Mouse (Mus musculus) c-Kit-positive CD71-positive TER-119-negative erythroid progenitor cells, embryonic 14.5 days (primary cell): ENCODE measurements around the gene Gm16503.
"Not testable (repeated sequence)": the region's sequence is repeated elsewhere in the genome, so short reads cannot be mapped to it uniquely, and the experiment has no call there.

Source experiments
- DNase-seq: peaks from one replicate; pipeline ENCODE4 v3.0.0-alpha.2; 2013; ENCODE audit warnings: low read depth

Gm16503 gene

DNA sequence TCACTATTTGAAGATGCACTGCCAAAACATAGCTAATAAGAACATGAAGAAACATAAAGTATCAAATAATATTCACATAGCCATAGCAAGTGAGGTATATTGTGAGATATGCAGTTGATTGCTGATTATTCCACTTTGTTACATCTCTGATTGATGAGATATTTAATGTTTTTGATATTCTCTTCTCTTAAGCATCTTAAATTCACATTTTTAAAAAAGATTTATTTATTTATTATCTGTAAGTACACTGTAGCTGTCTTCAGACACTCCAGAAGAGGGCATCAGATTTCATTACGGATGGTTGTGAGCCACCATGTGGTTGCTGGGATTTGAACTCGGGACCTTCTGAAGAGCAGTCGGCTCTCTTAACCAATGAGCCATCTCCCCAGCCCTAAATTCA lies at the start of gene Gm16503:
Gene Gm16503, plus strand, starts transcription at position 301 of the 400 bp plus-strand sequence.
- not testable (repeated sequence) for DNase-seq

DNA sequence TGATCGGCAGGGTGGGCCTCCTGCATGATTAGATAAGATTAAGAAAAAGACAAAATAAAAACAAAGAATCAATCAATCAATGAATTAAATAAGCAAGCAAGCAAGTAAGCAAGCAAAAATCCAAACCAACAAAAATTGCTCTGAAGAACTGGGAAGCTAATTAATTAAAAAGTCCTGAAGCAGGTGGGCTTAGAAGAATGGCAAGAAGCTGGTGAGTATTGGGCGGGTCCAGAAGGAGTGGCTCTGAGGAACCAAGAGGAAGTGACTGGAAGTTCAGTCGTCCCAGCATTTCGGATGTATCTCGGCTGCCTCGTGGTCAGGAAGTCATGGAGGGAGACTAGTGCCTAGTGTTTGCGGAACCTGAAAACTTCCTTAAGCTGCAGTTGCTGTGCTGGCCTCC lies 47.9 kb upstream of the Gm16503 start, which contains the start of gene Zfp982:
Gene Zfp982, plus strand, starts transcription at position 301 of the 400 bp plus-strand sequence.
- DNase-seq = not testable (repeated sequence)

DNA sequence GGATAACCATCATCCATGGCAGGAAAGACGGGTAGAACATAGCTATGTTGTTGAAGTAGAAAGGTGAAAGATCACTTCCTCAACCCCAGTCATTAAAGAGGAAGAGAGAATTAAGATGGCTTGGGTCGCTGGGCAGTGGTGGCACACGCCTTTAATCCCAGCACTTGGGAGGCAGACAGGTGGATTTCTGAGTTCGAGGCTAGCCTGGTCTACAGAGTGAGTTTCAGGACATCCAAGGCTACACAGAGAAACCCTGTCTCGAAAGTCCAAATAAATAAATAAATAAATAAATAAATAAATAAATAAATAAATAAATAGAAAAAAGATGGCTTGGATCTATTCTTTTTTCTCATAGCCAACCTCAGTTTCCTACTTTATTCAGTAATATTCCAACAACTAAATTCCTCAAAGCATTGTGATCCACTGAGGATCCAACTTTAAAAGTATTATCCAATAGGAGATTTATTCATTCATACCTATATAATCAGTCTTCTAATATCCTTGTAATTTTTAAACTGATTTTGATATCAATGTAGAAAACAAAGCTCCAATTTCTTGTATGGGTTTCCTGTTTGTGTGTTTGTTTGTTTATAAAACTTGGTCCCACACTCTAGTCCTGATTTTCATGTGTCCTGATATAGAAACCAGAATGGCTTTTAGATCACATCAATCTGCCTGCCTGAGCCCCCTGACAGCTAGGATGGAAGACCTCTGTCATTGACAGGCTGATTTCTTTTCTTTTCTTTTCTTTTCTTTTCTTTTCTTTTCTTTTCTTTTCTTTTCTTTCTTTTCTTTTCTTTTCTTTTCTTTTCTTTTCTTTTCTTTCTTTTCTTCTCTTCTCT lies 41.0 kb upstream of the Gm16503 start:
- DNase-seq = not testable (repeated sequence)

DNA sequence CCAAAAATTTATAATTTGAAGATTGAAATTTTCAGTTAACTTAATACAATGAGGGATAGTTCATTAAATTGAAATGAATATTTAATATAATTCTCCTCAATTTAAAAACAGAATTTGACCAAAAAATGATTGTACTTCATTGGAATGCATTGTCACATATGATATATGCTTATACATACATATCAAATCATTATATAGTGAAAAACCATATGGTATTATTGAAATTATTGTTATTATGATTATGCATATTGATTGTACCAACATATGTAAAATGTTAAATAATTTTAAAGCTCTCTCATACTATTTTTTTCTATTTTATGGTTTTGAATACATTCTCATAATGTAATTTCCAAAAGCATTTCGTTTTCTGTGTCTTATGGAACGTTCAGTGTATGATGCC lies 30.8 kb upstream of the Gm16503 start:
- no peak for DNase-seq

DNA sequence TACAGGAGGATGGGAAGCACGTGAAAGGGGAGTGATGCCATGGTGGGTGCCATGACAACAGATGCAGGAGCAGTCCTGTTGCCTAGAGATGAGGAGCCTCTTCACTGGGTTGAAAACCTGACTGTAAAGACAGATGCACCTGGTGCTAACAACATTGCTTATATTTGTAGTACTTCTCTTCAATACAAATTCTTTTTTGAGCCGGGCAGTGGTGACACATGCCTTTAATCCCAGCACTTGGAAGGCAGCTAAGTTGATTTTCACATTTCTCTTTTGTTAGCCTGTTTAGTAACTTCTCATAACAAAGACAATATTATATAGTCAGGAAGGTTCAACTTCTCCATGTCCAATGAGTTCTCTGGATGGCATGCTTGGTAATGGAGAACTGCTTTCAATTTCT lies 21.0 kb upstream of the Gm16503 start:
- no peak for DNase-seq

DNA sequence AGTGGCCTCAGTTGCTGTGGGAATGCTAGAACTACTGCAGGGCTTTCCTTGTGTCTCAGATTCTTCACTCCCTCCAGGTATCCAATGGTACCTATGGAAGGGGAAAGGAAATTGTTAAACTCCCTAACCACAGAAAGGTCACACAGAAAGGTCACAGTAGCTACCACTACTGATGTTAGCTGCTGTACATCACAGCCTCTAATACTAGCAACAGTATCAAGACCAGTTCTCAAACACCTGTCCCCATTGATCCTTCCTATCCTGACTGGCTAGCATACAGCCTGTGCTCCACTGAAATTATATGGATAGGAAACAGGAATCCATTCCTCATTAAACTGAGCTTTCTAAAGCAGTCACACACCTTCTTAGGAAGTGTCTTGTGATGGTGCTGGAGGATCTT lies 19.9 kb upstream of the Gm16503 start:
- no peak for DNase-seq

DNA sequence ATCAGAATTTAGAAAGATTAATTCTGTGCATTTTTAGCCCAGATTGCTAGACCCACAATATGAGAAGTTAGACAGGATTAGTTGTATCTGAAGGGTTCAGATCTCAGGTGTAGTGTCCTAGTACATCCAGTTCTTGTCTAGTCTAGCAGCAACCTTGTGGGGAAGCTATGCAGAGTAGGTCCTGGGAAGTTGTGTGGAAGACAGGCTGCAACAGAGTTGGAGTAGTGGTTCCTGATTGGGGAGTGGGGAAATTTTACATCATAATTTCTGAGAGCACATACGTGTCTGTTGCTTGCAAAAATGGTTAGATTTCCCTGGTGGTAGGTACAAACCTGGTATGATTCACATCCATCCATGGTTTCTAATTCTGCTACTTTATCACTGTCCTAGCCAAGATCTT lies 14.9 kb upstream of the Gm16503 start:
- no peak for DNase-seq

DNA sequence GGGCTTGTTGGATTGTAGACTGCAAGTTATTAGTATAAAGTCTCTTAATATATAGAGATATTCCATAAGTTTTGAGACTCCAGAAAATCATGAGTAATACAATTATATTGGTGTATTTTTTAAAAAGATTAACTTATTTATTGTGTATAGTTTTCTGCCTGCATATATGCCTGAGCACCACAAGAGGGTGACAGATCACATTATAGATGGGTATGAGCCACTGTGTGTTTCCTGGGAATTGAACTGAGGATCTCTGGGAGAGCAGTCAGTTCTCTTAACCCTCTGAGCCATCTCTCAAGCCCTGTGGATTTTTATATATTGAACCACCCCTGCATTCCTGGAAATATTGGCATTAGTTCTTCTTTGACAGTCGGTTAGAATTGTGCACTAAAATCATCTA lies 9.7 kb upstream of the Gm16503 start:
- DNase-seq = no peak

DNA sequence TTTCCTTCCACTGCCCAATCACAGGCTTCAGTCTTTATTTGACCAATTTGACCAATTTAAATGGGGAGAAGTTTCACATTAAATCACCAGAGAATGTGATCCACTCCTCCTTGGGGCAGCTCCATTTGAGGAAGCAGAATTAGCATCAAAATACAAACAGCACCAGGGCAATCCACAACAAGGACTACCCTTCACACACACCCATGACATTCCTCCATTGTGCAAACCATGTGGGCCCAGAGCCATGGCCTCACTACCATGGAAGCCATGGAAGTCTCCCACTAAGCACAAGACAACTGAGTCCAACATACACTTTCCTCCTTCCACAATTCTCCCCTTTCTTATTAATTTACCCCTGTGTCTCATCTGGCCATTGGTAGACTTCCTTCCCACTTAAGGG lies 4.1 kb upstream of the Gm16503 start:
- DNase-seq = not testable (repeated sequence)

DNA sequence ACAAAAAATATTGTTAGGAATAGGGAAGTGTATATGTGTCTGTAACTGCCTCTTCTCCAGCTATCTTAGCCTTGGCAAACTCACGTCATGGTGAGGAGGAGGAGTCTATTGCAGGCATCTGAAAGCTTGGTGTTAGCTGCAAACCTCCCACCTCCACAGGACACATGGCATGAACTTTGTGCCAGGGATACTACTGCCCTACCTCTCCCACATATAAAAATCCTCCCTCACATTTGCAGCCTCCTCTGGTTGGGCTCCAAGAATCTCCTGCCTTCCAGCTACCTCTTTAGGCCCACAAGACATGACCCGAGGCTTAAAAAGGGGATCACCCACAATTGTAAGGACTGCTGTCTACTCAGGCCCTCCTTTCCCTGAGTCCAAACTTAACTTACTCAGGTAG lies 2.3 kb upstream of the Gm16503 start:
- DNase-seq = no peak

DNA sequence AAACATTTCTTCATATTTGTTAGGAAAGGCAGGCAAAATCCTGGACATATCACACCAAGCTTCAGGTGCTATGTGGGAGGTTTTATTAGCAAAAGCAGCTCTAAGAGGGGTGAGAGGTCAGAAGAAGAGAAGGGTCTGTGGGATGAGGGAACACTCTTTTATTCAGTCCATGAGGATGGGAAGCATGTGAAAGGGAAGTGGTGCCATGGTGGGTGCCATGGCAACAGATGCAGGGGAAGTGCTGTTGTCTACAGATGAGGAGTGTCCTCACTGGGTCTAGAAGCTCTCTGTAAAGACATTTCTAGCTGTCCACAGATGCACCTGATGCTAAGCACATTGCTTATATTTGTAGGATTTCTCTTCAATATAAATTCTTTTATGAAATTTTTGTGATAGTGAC lies 1.1 kb downstream of the Gm16503 start:
- DNase-seq = no peak

DNA sequence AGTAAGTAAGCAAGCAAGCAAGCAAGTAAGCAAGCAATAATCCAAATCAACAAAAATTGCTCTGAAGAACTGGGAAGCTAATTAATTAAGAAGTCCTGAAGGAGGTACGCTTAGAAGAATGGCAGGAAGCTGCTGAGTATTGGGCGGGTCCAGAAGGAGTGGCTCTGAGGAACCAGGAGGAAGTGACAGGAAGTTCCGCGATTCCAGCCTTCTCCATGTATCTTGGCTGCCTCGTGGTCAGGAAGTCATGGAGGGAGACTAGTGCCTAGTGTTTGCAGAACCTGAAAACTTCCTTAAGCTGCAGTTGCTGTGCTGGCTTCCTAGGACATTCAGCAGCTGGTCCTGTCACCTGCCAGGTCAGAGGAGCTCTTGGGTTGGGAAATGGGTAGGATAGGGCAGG lies 13.1 kb downstream of the Gm16503 start, which contains the start of gene Zfp985:
Gene Zfp985, plus strand, starts transcription at position 207 of the 400 bp plus-strand sequence.
- DNase-seq = not testable (repeated sequence)

DNA sequence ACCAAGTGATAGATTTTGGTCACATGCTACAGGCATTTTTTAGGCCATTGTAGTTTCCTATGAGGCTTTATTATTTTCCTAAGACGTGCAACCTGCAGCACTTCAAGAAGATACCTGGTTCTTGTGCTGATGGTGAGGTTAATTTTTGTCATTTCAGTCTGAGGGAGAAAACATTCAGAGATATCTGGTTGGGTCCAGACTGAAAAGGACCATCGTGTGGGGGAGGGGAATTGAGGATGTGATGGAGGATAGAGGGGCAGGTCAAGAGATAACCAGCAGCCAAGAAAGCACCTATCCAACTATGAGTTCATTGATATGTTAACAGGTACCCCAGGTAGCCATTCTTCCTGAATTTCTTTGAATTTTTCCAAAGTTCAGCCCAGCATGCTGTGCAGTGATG lies 14.3 kb downstream of the Gm16503 start:
- not testable (repeated sequence) for DNase-seq

DNA sequence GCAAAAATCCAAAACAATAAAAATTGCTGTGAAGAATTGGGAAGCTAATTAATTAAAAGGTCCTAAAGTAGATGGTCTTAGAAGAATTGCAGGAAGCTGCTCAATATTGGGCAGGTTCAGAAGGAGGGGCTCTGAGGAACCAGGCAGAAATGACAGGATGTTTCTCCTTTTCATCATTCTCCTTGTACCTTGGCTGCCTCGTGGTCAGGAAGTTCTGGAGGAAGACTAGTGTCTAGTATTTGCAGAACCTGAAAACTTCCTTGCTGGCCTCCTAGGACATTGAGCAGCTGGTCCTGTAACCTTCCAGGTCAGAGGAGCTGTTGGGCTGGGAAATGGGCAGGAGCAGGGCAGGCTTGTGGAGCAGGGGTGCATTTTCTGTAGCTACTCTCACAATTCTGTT lies 16.9 kb downstream of the Gm16503 start:
- not testable (repeated sequence) for DNase-seq

DNA sequence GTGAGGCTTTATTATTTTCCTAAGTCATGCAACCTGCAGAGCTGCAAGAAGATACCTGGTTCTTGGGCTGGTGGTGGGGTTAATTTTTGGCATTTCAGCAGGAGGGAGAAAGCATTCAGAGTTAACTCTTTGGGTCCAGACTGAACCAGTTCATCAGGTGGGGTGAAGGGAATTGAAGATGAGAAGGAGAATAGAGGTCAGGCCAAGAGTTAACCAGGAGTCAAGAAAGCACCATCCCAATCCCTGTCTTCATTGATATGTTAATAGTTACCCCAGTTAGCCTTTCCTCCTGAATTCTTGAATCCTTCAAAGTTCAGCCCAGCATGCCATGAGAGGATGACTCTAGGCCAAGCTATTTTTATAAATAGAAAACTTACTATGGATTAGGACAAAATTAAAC lies 18.0 kb downstream of the Gm16503 start:
- not testable (repeated sequence) for DNase-seq

DNA sequence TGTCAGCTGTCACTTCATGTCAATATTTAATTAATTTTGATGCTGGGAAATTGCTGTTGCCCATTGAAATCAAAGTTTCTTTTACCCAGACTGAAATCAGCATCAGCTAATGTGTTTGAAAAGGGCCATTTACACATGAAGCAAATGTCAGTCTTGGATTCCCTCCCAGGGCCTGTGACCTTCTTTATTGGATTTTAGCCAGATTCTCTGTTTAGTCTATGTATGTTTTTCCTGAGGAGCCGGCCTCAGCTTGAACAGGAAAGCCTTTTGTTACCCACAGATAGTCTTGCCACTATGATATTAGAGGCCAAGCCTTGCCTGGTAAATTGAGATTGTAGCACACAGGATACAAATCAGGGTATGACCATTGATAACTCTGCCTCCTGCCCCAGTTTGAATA lies 19.1 kb downstream of the Gm16503 start:
- not testable (repeated sequence) for DNase-seq

DNA sequence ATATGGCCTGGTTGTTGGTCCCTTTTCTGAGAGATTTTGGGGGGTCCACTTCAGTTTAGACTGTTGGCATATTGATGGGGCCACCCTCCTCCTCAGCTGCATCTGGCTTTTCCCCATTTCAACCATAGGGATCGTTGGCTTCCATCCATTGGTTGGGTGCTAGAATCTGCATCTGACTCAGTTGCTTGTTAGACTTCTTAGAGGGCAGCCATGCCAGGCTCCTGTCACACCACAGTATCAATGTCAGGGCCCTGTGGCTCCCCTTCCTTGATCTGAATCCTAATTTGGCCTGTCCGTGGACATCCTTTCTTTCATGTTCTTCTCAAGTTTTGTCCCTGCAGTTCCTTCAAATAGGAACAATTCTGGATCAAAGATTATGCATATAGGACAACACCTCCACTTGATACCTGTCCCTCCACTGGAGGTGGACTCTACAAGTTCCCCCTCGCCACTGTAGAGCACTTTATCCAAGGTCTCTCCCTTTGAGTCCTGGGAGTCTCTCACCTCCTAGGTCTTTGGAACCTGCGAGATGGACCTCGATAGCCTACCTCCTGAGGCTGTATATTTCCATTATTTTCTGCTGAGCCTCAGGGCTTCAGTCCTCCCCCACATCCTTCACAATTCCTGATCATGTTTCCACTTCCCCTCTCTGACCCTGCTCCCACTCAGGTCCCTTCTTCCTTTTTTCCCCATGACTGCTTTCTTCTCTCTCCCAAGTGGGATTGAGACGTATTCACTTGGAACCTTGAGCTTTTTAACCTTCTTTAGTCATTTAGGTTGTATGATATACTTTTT lies 25.6 kb downstream of the Gm16503 start:
- DNase-seq = no peak

DNA sequence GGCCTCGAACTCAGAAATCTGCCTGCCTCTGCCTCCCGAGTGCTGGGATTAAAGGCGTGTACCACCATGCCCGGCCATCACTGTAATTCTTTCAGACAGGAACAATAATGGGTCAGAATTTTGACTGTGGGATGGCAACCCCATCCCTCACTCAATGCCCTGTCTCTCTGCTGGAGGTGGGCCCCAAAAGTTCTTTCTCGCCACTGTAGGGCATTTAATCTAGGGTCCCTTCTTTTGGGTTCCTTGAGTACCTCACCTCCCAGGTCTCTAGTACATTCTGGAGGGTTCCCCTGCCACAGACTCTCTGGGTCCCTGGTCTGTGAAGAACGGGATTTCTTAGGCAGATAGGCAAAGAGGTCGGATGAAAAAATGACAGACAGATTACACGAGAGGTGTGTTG lies 31.1 kb downstream of the Gm16503 start:
- DNase-seq = not testable (repeated sequence)

DNA sequence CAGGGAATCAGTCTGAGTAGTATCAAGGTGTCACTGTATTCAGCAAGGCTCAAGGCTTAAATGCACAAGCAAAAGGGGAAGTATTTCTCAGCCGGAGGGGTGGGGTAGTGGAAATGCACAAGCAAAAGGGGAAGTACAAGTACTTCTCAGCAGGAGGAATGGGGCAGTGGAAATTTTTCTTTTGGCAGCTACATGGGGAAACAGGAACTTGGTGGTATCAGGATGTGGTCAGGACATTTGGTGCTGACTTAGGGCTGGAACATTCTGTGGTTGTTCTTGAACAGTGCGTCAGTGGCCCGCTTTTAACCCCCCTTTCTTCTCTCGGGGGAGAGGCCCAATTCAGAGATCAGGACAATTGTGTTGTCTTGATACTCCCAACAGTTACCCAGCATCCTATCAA lies 39.4 kb downstream of the Gm16503 start:
- not testable (repeated sequence) for DNase-seq

DNA sequence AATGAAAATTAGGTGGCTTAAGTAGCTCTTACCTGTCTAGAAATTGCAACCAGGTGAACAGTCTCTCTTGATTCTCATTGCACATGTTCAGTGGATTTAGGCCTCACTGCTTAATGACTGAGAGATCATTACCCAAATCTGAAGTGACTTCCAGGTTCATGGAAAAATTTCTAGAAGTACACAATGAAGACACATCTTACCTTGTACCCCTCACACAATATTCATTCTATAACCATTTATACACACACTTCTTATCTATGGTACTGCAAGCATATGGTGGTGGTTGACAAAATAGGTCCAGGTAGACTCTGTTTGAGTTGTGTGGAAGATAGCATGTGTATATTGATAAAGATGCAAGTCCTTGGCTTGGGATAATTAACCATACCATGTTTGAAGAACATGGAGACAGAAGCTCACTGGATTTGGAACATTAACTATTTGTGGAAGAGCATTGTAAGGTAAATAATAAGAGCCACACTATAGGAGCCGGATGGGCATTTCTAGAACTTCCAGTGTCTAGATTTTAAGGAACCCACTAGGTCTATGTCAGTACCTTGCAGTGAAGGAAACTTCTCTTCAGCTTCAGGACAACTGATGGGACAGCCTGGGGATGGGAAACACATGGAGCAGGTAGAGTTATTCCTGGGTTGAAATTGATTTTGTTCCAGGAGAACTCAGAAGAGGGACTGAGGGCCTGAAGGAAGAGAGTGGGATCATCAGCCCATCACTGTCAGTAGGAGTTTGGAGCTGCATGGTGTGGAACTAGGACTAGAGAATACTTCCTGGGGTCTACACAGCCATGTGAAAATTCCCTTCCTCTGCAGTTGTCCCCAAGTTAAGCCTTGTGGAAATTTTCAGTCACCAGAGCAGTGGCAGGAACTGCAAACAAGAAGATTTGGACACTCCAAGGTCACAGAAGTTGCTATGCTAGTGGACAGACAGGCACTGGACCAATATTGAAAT lies 46.8 kb downstream of the Gm16503 start:
- DNase-seq = no peak
